Mouse (Mus musculus): ENCODE results near the gene Zfpl1.
"Not testable (repeated sequence)": the region's sequence is repeated elsewhere in the genome, so short reads cannot be mapped to it uniquely, and the experiment has no call there.

Gene Zfpl1

GRCm38 (mm10) chr19:6057313-6058096, 27.3 kb downstream of the Zfpl1 start, which contains the start of the genes Mrpl49 and Fau:
Mrpl49 (minus strand) TSS chr19:6057785.
Fau (plus strand) TSS chr19:6057844.
- DNase-seq, result peak; percentile 99

GRCm38 (mm10) chr19:6056696-6057095, 28.1 kb downstream of the Zfpl1 start:
- no peak for DNase-seq

GRCm38 (mm10) chr19:6054296-6054695, 30.5 kb downstream of the Zfpl1 start:
- DNase-seq, result no peak

- no peak for DNase-seq
Measured at GRCm38 (mm10) chr19:6052516-6052915, 32.2 kb downstream of the Zfpl1 start.

- no peak for DNase-seq
Measured at GRCm38 (mm10) chr19:6048681-6049410, 35.9 kb downstream of the Zfpl1 start.

- DNase-seq, result no peak
Measured at GRCm38 (mm10) chr19:6047899-6048166, 36.9 kb downstream of the Zfpl1 start.

- DNase-seq, result no peak
Measured at GRCm38 (mm10) chr19:6047154-6047898, 37.4 kb downstream of the Zfpl1 start.

- DNase-seq, result peak; percentile 90
Measured at GRCm38 (mm10) chr19:6046294-6047153, 38.2 kb downstream of the Zfpl1 start, which contains the start of gene Syvn1. Syvn1 (plus strand) TSS chr19:6046576.

GRCm38 (mm10) chr19:6045366-6046293, 39.1 kb downstream of the Zfpl1 start:
- no peak for DNase-seq

- not testable (repeated sequence) for DNase-seq
Measured at GRCm38 (mm10) chr19:6044102-6044501, 40.7 kb downstream of the Zfpl1 start.

GRCm38 (mm10) chr19:6042293-6042692, 42.5 kb downstream of the Zfpl1 start:
- no peak for DNase-seq

- no peak for DNase-seq
Measured at GRCm38 (mm10) chr19:6040002-6040401, 44.8 kb downstream of the Zfpl1 start.

GRCm38 (mm10) chr19:6038326-6038725, 46.4 kb downstream of the Zfpl1 start:
- no peak for DNase-seq

- DNase-seq, result no peak
Measured at GRCm38 (mm10) chr19:6037695-6038094, 47.1 kb downstream of the Zfpl1 start.

- DNase-seq, result no peak
Measured at GRCm38 (mm10) chr19:6035966-6036585, 48.7 kb downstream of the Zfpl1 start.
